Mouse (Mus musculus): ENCODE measurements around the gene Kpna3. TPM values are rescaled to one million over a fixed set of nuclear protein-coding genes. Genes with fewer than 3 reads are reported as not detected.
"Not testable (repeated sequence)": the region's sequence is repeated elsewhere in the genome, so short reads cannot be mapped to it uniquely, and the experiment has no call there.

Gene Kpna3
- polyA plus RNA-seq, 1 experiment = 56.8 TPM

- TF ChIP-seq CTCF (IDR thresholded peaks at IDR 0.05; ENCODE audit: borderline replicate concordance, extremely low read depth, insufficient read depth, insufficient read length) (no peak), POLR2A (IDR thresholded peaks at IDR 0.05; ENCODE audit: borderline replicate concordance, extremely low read depth, insufficient read depth, insufficient read length, poor library complexity, severe bottlenecking) (no peak)
- no peak for DNase-seq (ENCODE audit: low read depth)
These were observed 95.1 kb downstream of the Kpna3 start for GRCm38 (mm10) chr14:61344590-61344989.

- TF ChIP-seq POLR2A (IDR thresholded peaks at IDR 0.05; ENCODE audit: borderline replicate concordance, extremely low read depth, insufficient read depth, insufficient read length, poor library complexity, severe bottlenecking) (no peak), CTCF (IDR thresholded peaks at IDR 0.05; ENCODE audit: borderline replicate concordance, extremely low read depth, insufficient read depth, insufficient read length) (no peak)
- DNase-seq (ENCODE audit: low read depth) = no peak
These were observed 100.3 kb downstream of the Kpna3 start for GRCm38 (mm10) chr14:61339381-61339780.

- TF ChIP-seq POLR2A (IDR thresholded peaks at IDR 0.05; ENCODE audit: borderline replicate concordance, extremely low read depth, insufficient read depth, insufficient read length, poor library complexity, severe bottlenecking) = no peak
- TF ChIP-seq CTCF (IDR thresholded peaks at IDR 0.05; ENCODE audit: borderline replicate concordance, extremely low read depth, insufficient read depth, insufficient read length) = peak; percentile 88
- DNase-seq (ENCODE audit: low read depth) = peak; percentile 97
These were observed 108.6 kb downstream of the Kpna3 start for GRCm38 (mm10) chr14:61330996-61331561.

GRCm38 (mm10) chr14:61330591-61330990 is 109.1 kb downstream of the Kpna3 start:
- no peak for TF ChIP-seq POLR2A (IDR thresholded peaks at IDR 0.05; ENCODE audit: borderline replicate concordance, extremely low read depth, insufficient read depth, insufficient read length, poor library complexity, severe bottlenecking)
- no peak for TF ChIP-seq CTCF (IDR thresholded peaks at IDR 0.05; ENCODE audit: borderline replicate concordance, extremely low read depth, insufficient read depth, insufficient read length)
- DNase-seq (ENCODE audit: low read depth) = peak; percentile 96

GRCm38 (mm10) chr14:61327618-61328450 is 111.8 kb downstream of the Kpna3 start:
- TF ChIP-seq CTCF (IDR thresholded peaks at IDR 0.05; ENCODE audit: borderline replicate concordance, extremely low read depth, insufficient read depth, insufficient read length) (no peak; the same call in 1 of the 2 replicates), POLR2A (IDR thresholded peaks at IDR 0.05; ENCODE audit: borderline replicate concordance, extremely low read depth, insufficient read depth, insufficient read length, poor library complexity, severe bottlenecking) (no peak; the same call in 1 of the 2 replicates)
- DNase-seq (ENCODE audit: low read depth) = peak; percentile 96

- DNase-seq (ENCODE audit: low read depth) = not testable (repeated sequence)
These were observed 112.7 kb downstream of the Kpna3 start for GRCm38 (mm10) chr14:61327007-61327406.

GRCm38 (mm10) chr14:61322740-61323139 is 116.9 kb downstream of the Kpna3 start:
- TF ChIP-seq POLR2A (IDR thresholded peaks at IDR 0.05; ENCODE audit: borderline replicate concordance, extremely low read depth, insufficient read depth, insufficient read length, poor library complexity, severe bottlenecking) (no peak), CTCF (IDR thresholded peaks at IDR 0.05; ENCODE audit: borderline replicate concordance, extremely low read depth, insufficient read depth, insufficient read length) (no peak)
- no peak for DNase-seq (ENCODE audit: low read depth)

- TF ChIP-seq POLR2A (IDR thresholded peaks at IDR 0.05; ENCODE audit: borderline replicate concordance, extremely low read depth, insufficient read depth, insufficient read length, poor library complexity, severe bottlenecking) (no peak), CTCF (IDR thresholded peaks at IDR 0.05; ENCODE audit: borderline replicate concordance, extremely low read depth, insufficient read depth, insufficient read length) (no peak)
These were observed 118.5 kb downstream of the Kpna3 start for GRCm38 (mm10) chr14:61321200-61321599.

GRCm38 (mm10) chr14:61320765-61321164 is 118.9 kb downstream of the Kpna3 start:
- no peak for DNase-seq (ENCODE audit: low read depth)
- TF ChIP-seq POLR2A (IDR thresholded peaks at IDR 0.05; ENCODE audit: borderline replicate concordance, extremely low read depth, insufficient read depth, insufficient read length, poor library complexity, severe bottlenecking) (no peak), CTCF (IDR thresholded peaks at IDR 0.05; ENCODE audit: borderline replicate concordance, extremely low read depth, insufficient read depth, insufficient read length) (no peak)

More at GRCm38 (mm10) chr14:61321200-61321599, 118.5 kb downstream of the Kpna3 start:
- DNase-seq (ENCODE audit: low read depth) = no peak

GRCm38 (mm10) chr14:61316861-61317260 is 122.8 kb downstream of the Kpna3 start:
- DNase-seq (ENCODE audit: low read depth) = peak; percentile 72
- TF ChIP-seq POLR2A (IDR thresholded peaks at IDR 0.05; ENCODE audit: borderline replicate concordance, extremely low read depth, insufficient read depth, insufficient read length, poor library complexity, severe bottlenecking) = no peak
- TF ChIP-seq CTCF (IDR thresholded peaks at IDR 0.05; ENCODE audit: borderline replicate concordance, extremely low read depth, insufficient read depth, insufficient read length) = peak; percentile 71

Other genes starting within 250 kb of the Kpna3 start
- 0.07 and 0.10 TPM in 2 replicates for gene Sgcg, start 181.4 kb downstream of the Kpna3 start, polyA plus RNA-seq (2012; rRNA removed)
- gene Arl11, start 130.1 kb downstream of the Kpna3 start, polyA plus RNA-seq (2012; rRNA removed) = 0.40 and 0.42 TPM in 2 replicates
- gene Ebpl, start 79.4 kb downstream of the Kpna3 start, polyA plus RNA-seq (2012; rRNA removed) = 4.2 and 4.5 TPM in 2 replicates
- gene Spryd7, start 117.0 kb upstream of the Kpna3 start, polyA plus RNA-seq (2012; rRNA removed) = 19.7 and 20.0 TPM in 2 replicates
- 27.7 and 32.6 TPM in 2 replicates for gene Trim13, start 158.4 kb upstream of the Kpna3 start, polyA plus RNA-seq (2012; rRNA removed)
- gene Kcnrg, start 167.6 kb upstream of the Kpna3 start, polyA plus RNA-seq (2012; rRNA removed) = 2.1 and 2.6 TPM in 2 replicates

All from brain, embryonic 14.5 days (tissue).